Mouse (Mus musculus): ENCODE data around the gene Clpx. TPM values are rescaled to one million over a fixed set of nuclear protein-coding genes. Genes with fewer than 3 reads are reported as not detected.

The Clpx gene
- total and polyA plus RNA-seq, 3 experiments: 18.0 to 114 (median 98.8) TPM

- H3K79me2 ChIP-seq (replicated peaks; ENCODE audit: control insufficient read depth, insufficient read depth, low read length): peaks cover 2% of the 10 kb centered on the region; the same call in 1 of the 2 replicates
- peak overlapping the region; percentile 96 for H3K27ac ChIP-seq
- H3K27me3 ChIP-seq (ENCODE audit: control insufficient read depth, insufficient read depth, low read length): no peaks in the 10 kb centered on the region
- no peak for TF ChIP-seq POLR2A (IDR thresholded peaks at IDR 0.05; ENCODE audit: insufficient read depth, low read depth, low read length)
- peak overlapping the region; percentile 79 for H3K9ac ChIP-seq (ENCODE audit: low read depth, low read length)
- peaks cover 7% of the 10 kb centered on the region for H3K36me3 ChIP-seq (ENCODE audit: control insufficient read depth, insufficient read depth, low read length)
- intact Hi-C loops (cut with DNase I): loop anchor here (5.0 kb wide), 1 partner anchor 54 kb away; the partner anchor contains the start of gene Pdcd7
- WGBS: under 1% methylated on average over 9 of the region's 9 CpGs
- H3K4me3 ChIP-seq: peak overlapping the region; percentile 94
- no peaks in the 10 kb centered on the region for H3K4me1 ChIP-seq (ENCODE audit: control insufficient read depth, insufficient read depth, low read length)
- no peak for DNase-seq
These were observed 484 bp upstream of the Clpx start for GRCm38 (mm10) chr9:65293580-65293972.

- no peaks in the 10 kb centered on the region for H3K27me3 ChIP-seq (ENCODE audit: control insufficient read depth, insufficient read depth, low read length)
- peak overlapping the region; percentile 96 for H3K27ac ChIP-seq
- peak overlapping the region; percentile 94 for H3K4me3 ChIP-seq
- intact Hi-C loops (cut with DNase I): loop anchor here (5.0 kb wide), 1 partner anchor 52 kb away; the partner anchor contains the start of gene Pdcd7
- no peak for DNase-seq
- 2% methylated on average over 28 of the region's 28 CpGs for WGBS
- peaks cover 2% of the 10 kb centered on the region; the same call in 1 of the 2 replicates for H3K79me2 ChIP-seq (replicated peaks; ENCODE audit: control insufficient read depth, insufficient read depth, low read length)
- H3K4me1 ChIP-seq (ENCODE audit: control insufficient read depth, insufficient read depth, low read length): peaks cover 1% of the 10 kb centered on the region
- no peak for TF ChIP-seq POLR2A (IDR thresholded peaks at IDR 0.05; ENCODE audit: insufficient read depth, low read depth, low read length)
- TF ChIP-seq EP300 (IDR thresholded peaks at IDR 0.05; ENCODE audit: insufficient read depth, low read depth, low read length): no peak
- TF ChIP-seq CTCF (IDR thresholded peaks at IDR 0.05): no peak
- H3K36me3 ChIP-seq (ENCODE audit: control insufficient read depth, insufficient read depth, low read length): peaks cover 13% of the 10 kb centered on the region
- H3K9ac ChIP-seq (ENCODE audit: low read depth, low read length): peak overlapping the region; percentile 79
These were observed 787 bp downstream of the Clpx start for GRCm38 (mm10) chr9:65294716-65295378.

- H3K27ac ChIP-seq: no peak overlapping the region
- H3K27me3 ChIP-seq (ENCODE audit: control insufficient read depth, insufficient read depth, low read length): no peaks in the 10 kb centered on the region
- TF ChIP-seq POLR2A (IDR thresholded peaks at IDR 0.05; ENCODE audit: insufficient read depth, low read depth, low read length): no peak
- TF ChIP-seq CTCF (IDR thresholded peaks at IDR 0.05): no peak
- TF ChIP-seq EP300 (IDR thresholded peaks at IDR 0.05; ENCODE audit: insufficient read depth, low read depth, low read length): no peak
- H3K9ac ChIP-seq (ENCODE audit: low read depth, low read length): no peak overlapping the region
- peaks cover 1% of the 10 kb centered on the region for H3K4me1 ChIP-seq (ENCODE audit: control insufficient read depth, insufficient read depth, low read length)
- H3K79me2 ChIP-seq (replicated peaks; ENCODE audit: control insufficient read depth, insufficient read depth, low read length): peaks cover 2% of the 10 kb centered on the region; the same call in 1 of the 2 replicates
- DNase-seq: no peak
- H3K4me3 ChIP-seq: no peak overlapping the region
- intact Hi-C loops (cut with DNase I): no loop called here
- H3K36me3 ChIP-seq (ENCODE audit: control insufficient read depth, insufficient read depth, low read length): peaks cover 22% of the 10 kb centered on the region
- WGBS: 97% methylated on average over 2 of the region's 2 CpGs
These were observed 3.0 kb downstream of the Clpx start for GRCm38 (mm10) chr9:65297056-65297455.

GRCm38 (mm10) chr9:65298761-65299160 is 4.7 kb downstream of the Clpx start:
- intact Hi-C loops (cut with DNase I): no loop called here
- Histone ChIP-seq H3K79me2 (replicated peaks; ENCODE audit: control insufficient read depth, insufficient read depth, low read length) (peaks cover 2% of the 10 kb centered on the region; the same call in 1 of the 2 replicates), H3K4me3 (no peak overlapping the region), H3K27me3 (ENCODE audit: control insufficient read depth, insufficient read depth, low read length) (no peaks in the 10 kb centered on the region), H3K9ac (ENCODE audit: low read depth, low read length) (no peak overlapping the region), H3K27ac (peak overlapping the region; percentile 42), H3K4me1 (ENCODE audit: control insufficient read depth, insufficient read depth, low read length) (peaks cover 1% of the 10 kb centered on the region), H3K36me3 (ENCODE audit: control insufficient read depth, insufficient read depth, low read length) (peaks cover 35% of the 10 kb centered on the region)
- DNase-seq: no peak
- 53% methylated on average over 3 of the region's 3 CpGs for WGBS
- no peak for TF ChIP-seq CTCF (IDR thresholded peaks at IDR 0.05)
- TF ChIP-seq POLR2A (IDR thresholded peaks at IDR 0.05; ENCODE audit: insufficient read depth, low read depth, low read length): no peak
- TF ChIP-seq EP300 (IDR thresholded peaks at IDR 0.05; ENCODE audit: insufficient read depth, low read depth, low read length): no peak

GRCm38 (mm10) chr9:65299650-65300049 is 5.6 kb downstream of the Clpx start:
- TF ChIP-seq EP300 (IDR thresholded peaks at IDR 0.05; ENCODE audit: insufficient read depth, low read depth, low read length) (no peak), POLR2A (IDR thresholded peaks at IDR 0.05; ENCODE audit: insufficient read depth, low read depth, low read length) (no peak), CTCF (IDR thresholded peaks at IDR 0.05) (no peak)
- DNase-seq: peak in 1 of 2 experiments; percentile 29
- intact Hi-C loops (cut with DNase I): no loop called here
- H3K27ac ChIP-seq: peak overlapping the region; percentile 42
- H3K36me3 ChIP-seq (ENCODE audit: control insufficient read depth, insufficient read depth, low read length): peaks cover 39% of the 10 kb centered on the region
- H3K4me1 ChIP-seq (ENCODE audit: control insufficient read depth, insufficient read depth, low read length): peaks cover 4% of the 10 kb centered on the region
- 67% methylated on average over 7 of the region's 7 CpGs for WGBS
- H3K4me3 ChIP-seq: no peak overlapping the region
- no peak overlapping the region for H3K9ac ChIP-seq (ENCODE audit: low read depth, low read length)
- peaks cover 2% of the 10 kb centered on the region; the same call in 1 of the 2 replicates for H3K79me2 ChIP-seq (replicated peaks; ENCODE audit: control insufficient read depth, insufficient read depth, low read length)
- H3K27me3 ChIP-seq (ENCODE audit: control insufficient read depth, insufficient read depth, low read length): no peaks in the 10 kb centered on the region

GRCm38 (mm10) chr9:65302327-65302983 is 8.4 kb downstream of the Clpx start:
- no peak overlapping the region for H3K9ac ChIP-seq (ENCODE audit: low read depth, low read length)
- H3K79me2 ChIP-seq (replicated peaks; ENCODE audit: control insufficient read depth, insufficient read depth, low read length): peaks cover 2% of the 10 kb centered on the region; the same call in 1 of the 2 replicates
- H3K4me1 ChIP-seq (ENCODE audit: control insufficient read depth, insufficient read depth, low read length): peaks cover 13% of the 10 kb centered on the region
- no peak for TF ChIP-seq CTCF (IDR thresholded peaks at IDR 0.05)
- no peaks in the 10 kb centered on the region for H3K27me3 ChIP-seq (ENCODE audit: control insufficient read depth, insufficient read depth, low read length)
- DNase-seq: no peak
- intact Hi-C loops (cut with DNase I): no loop called here
- H3K4me3 ChIP-seq: no peak overlapping the region
- 69% methylated on average over 4 of the region's 4 CpGs for WGBS
- H3K27ac ChIP-seq: peak overlapping the region; percentile 53
- H3K36me3 ChIP-seq (ENCODE audit: control insufficient read depth, insufficient read depth, low read length): peaks cover 51% of the 10 kb centered on the region

Data from heart, adult 2 months (tissue).